Mouse (Mus musculus) adrenal gland, adult 10 weeks (tissue): ENCODE measurements around the gene 2410004B18Rik. TPM values are rescaled to one million over a fixed set of nuclear protein-coding genes. Genes with fewer than 3 reads are reported as not detected.

ENCODE experiments used
- polyA plus RNA-seq: library from polyadenylated mRNA; stranded (reverse); fragments of 350-450 nt; fragmentation: Illumina TruSeq; extraction: RNeasy Lipid Tissue Mini Kit (QIAGEN cat#74804); gene quantifications from one replicate; pipeline ENCODE4 v1.2.3, GENCODE M21; 2014; ENCODE audit warnings: low read depth, low replicate concordance

2410004B18Rik gene
- 40.1 TPM for polyA plus RNA-seq

GRCm38 (mm10) chr3:145937505-145938404, at the start of gene 2410004B18Rik:
TSS of gene 2410004B18Rik (plus strand) at chr3:145938014.

GRCm38 (mm10) chr3:145922019-145922854, 15.6 kb upstream of the 2410004B18Rik start, which contains the start of gene Bcl10:
TSS of gene Bcl10 (plus strand) at chr3:145922804.

GRCm38 (mm10) chr3:145987268-145987969, 49.6 kb downstream of the 2410004B18Rik start, which contains the start of gene Syde2:
TSS of gene Syde2 (plus strand) at chr3:145987870.

Other genes with a start within 250 kb of the 2410004B18Rik start
- 1.7 TPM for gene Ddah1, start 179.3 kb upstream of the 2410004B18Rik start, polyA plus RNA-seq
- 20.4 TPM for gene Bcl10, start 15.2 kb upstream of the 2410004B18Rik start, polyA plus RNA-seq
- 4.8 TPM for gene Syde2, start 49.9 kb downstream of the 2410004B18Rik start, polyA plus RNA-seq
- gene Wdr63, start 170.1 kb downstream of the 2410004B18Rik start, polyA plus RNA-seq: not detected
- not detected for gene Mcoln3, start 179.4 kb downstream of the 2410004B18Rik start, polyA plus RNA-seq
- not detected for gene Mcoln2, start 211.8 kb downstream of the 2410004B18Rik start, polyA plus RNA-seq